Mouse (Mus musculus) thymus, adult 2 months (tissue): ENCODE measurements around the gene Hba-a1.

Experiments
- CTCF ChIP-seq: fragments of 200-500 bp; IDR thresholded peaks from 2 replicates; pipeline ENCODE4 v1.5.1; 2012; ENCODE audit warnings: mild to moderate bottlenecking, control low read depth, low read length, moderate library complexity, borderline replicate concordance; ENCODE audit not compliant: control insufficient read depth, poor library complexity, insufficient read depth; ENCODE audit errors: extremely low read depth
- POLR2A ChIP-seq: fragments of 200-500 bp; IDR thresholded peaks from 2 replicates; pipeline ENCODE4 v1.6.1; 2012; ENCODE audit warnings: mild to moderate bottlenecking, low read length, control low read depth, moderate library complexity; ENCODE audit not compliant: control insufficient read depth, poor library complexity, insufficient read depth; ENCODE audit errors: extremely low read depth

DNA sequence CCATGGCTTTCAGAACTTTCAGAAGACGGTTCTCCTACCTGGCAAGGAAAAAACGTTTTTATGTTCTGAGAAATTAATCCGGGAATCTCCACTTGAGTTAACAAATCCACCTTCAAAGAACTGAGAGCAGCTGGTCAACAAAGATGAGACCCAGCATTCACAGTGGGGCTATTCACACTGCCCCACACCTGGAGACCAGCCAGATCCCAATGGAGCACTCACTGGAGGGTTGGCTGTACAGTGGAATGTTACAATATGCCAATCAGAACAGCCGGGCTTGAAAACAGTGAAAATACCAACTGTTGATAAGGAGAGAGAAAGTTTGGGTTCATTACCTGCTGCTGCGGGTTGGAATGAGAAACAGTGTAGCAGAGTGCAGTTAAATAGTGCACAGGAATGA, 48.5 kb downstream of the Hba-a1 start:
- no peak for TF ChIP-seq CTCF
- TF ChIP-seq POLR2A: no peak
